Mouse (Mus musculus) intestine, postnatal 0 days (tissue): Measurements from ENCODE around the gene Gm12184. TPM values are rescaled to one million over a fixed set of nuclear protein-coding genes. Genes with fewer than 3 reads are reported as not detected.
A peak's percentile ranks its signal among the peaks of the same experiment; 100 is the strongest.

Source experiments
- ATAC-seq: fragments of 200-750 bp; cut with Nextera tagmentation; 2 replicates; pipeline ENCODE4 v1.8.0; 2017; ENCODE audit warnings: mild to moderate bottlenecking, moderate TSS enrichment, moderate library complexity
- H3K27ac ChIP-seq: fragments of 300-500 bp; sonication (generic); 2 replicates; pipeline ENCODE4 v1.5.1; 2014; ENCODE audit warnings: mild to moderate bottlenecking, low read depth, low read length, moderate library complexity
- H3K27me3 ChIP-seq: fragments of 300-500 bp; sonication (generic); replicated peaks from 2 replicates; pipeline ENCODE4 v1.6.1; 2014; ENCODE audit warnings: low read length, mixed read lengths; ENCODE audit not compliant: control insufficient read depth, insufficient read depth
- H3K36me3 ChIP-seq: fragments of 300-500 bp; sonication (generic); 2 replicates; pipeline ENCODE4 v1.6.1; 2014; ENCODE audit warnings: mild to moderate bottlenecking, moderate library complexity; ENCODE audit not compliant: control insufficient read depth, insufficient read depth
- H3K4me1 ChIP-seq: fragments of 300-500 bp; sonication (generic); replicated peaks from 2 replicates; pipeline ENCODE4 v1.6.1; 2014; ENCODE audit warnings: antibody characterized with exemption, low read length, mixed read lengths; ENCODE audit not compliant: control insufficient read depth, insufficient read depth
- H3K4me2 ChIP-seq: fragments of 300-500 bp; sonication (generic); replicated peaks from 2 replicates; pipeline ENCODE4 v1.6.1; 2014; ENCODE audit warnings: low read depth, mild to moderate bottlenecking, moderate library complexity
- H3K4me3 ChIP-seq: fragments of 300-500 bp; sonication (generic); 2 replicates; pipeline ENCODE4 v1.5.1; 2014; ENCODE audit warnings: low read depth, low read length
- H3K9ac ChIP-seq: fragments of 300-500 bp; sonication (generic); 2 replicates; pipeline ENCODE4 v1.6.1; 2014; ENCODE audit warnings: mild to moderate bottlenecking, low read depth, low read length
- H3K9me3 ChIP-seq: fragments of 300-500 bp; sonication (generic); 2 replicates; pipeline ENCODE4 v1.6.1; 2016; ENCODE audit warnings: mixed run types; ENCODE audit not compliant: control insufficient read depth
- CTCF ChIP-seq: sonication (generic); IDR thresholded peaks from 2 replicates; pipeline ENCODE4 v1.5.1; 2016; ENCODE audit warnings: low read depth, mild to moderate bottlenecking, control low read depth, antibody characterized with exemption, moderate library complexity
- WGBS: fragments of 180-500 bp; shearing (Covaris S2); extraction: QIAGEN DNeasy Blood & Tissue Kit; methylation state at CpG from one replicate; pipeline ENCODE4 v1.1.7; 2014; 5-methylcytosine and 5-hydroxymethylcytosine counted together
- polyA plus RNA-seq: library from polyadenylated mRNA; unstranded; fragments of >200 nt; fragmentation: Nextera tagmentation; extraction: Ambion mirVana; gene quantifications from 2 replicates; pipeline ENCODE4 v1.2.1, GENCODE M21; 2015

The Gm12184 gene
- polyA plus RNA-seq, 1 experiment from 2014 or later: 5.0 TPM

DNA sequence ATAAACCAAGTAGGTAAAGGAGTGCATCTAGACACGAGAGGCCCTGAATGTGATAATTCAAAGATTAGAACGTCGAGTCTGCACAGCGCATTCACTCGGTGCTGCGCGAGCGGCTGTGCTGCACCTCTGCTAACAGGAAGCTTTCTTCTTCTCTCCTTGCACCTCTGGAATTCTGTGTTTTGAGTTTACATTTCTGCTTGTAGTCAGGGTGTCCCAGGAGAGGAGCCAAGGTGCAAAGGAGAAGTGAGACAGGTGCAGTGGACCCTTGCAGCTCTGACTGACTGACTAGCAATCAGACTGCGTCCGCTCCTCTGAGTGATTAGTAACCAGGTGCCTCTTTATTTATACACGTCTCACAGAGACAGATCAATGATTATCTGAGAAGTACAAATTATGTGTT lies 16.7 kb upstream of the Gm12184 start:
- WGBS: 50% methylated on average over 11 of the region's 11 CpGs
- Histone ChIP-seq H3K27me3 (no peaks in the 10 kb centered on the region), H3K27ac (no peak overlapping the region), H3K4me1 (0 out of 2 replicates have a peak, but pooled peaks cover 4% of the 10 kb centered on the region), H3K4me2 (no peak overlapping the region), H3K4me3 (no peak overlapping the region), H3K9ac (no peak overlapping the region), H3K36me3 (no peaks in the 10 kb centered on the region), H3K9me3 (no peaks in the 10 kb centered on the region)
- ATAC-seq: no peak
- TF ChIP-seq CTCF: no peak

DNA sequence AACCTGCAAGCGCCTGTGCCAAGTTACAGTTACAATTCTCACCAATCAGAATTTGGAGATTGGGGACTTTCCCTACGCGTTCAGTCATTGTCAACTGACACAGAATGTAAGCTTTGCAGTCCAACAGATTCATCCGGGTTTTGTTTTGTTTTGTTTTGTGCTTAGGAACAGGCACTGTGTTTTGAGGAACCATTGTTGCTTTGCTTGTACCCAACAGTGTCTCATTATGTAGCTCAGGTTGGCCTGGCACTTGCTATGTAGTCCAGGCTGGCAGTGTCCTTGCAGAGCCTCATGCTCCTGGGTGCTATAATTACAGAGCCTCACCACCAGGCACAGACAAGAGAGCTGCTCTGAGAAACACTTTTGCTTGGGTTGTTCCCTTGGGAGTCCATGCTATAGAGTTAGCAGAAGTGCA lies 15.9 kb upstream of the Gm12184 start:
- H3K36me3 ChIP-seq: no peaks in the 10 kb centered on the region
- H3K4me2 ChIP-seq: no peak overlapping the region
- 81% methylated on average over 4 of the region's 4 CpGs for WGBS
- H3K9ac ChIP-seq: no peak overlapping the region
- no peaks in the 10 kb centered on the region for H3K27me3 ChIP-seq
- H3K9me3 ChIP-seq: no peaks in the 10 kb centered on the region
- no peak overlapping the region for H3K4me3 ChIP-seq
- 0 out of 2 replicates have a peak, but pooled peaks cover 4% of the 10 kb centered on the region for H3K4me1 ChIP-seq
- no peak overlapping the region for H3K27ac ChIP-seq
- ATAC-seq: no peak
- no peak for TF ChIP-seq CTCF

DNA sequence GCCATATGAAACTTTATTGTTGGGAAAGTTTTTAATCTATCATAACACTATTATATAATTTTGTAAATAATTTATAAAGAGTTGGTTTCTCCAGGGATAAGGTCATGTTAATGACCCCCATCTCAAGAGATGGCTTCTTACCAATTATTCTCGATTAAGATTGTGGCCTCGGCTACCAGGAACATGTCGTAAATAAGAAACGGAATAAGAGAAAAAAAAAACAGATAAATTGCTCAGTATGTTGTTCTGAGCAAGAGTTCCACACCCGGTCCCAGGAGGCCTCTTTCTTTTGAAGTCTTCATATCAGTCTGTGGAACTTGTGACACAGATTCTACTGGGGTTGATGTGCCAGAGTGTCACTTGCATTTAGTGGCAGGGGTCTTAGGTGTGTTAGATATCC lies 14.8 kb upstream of the Gm12184 start:
- WGBS: 67% methylated on average over 5 of the region's 5 CpGs
- no peak overlapping the region for H3K27ac ChIP-seq
- H3K9me3 ChIP-seq: no peaks in the 10 kb centered on the region
- ATAC-seq: no peak
- no peak overlapping the region for H3K9ac ChIP-seq
- H3K36me3 ChIP-seq: no peaks in the 10 kb centered on the region
- TF ChIP-seq CTCF: no peak
- H3K4me2 ChIP-seq: no peak overlapping the region
- H3K4me1 ChIP-seq: peaks cover 4% of the 10 kb centered on the region; the same call in 1 of the 2 replicates
- no peaks in the 10 kb centered on the region for H3K27me3 ChIP-seq
- H3K4me3 ChIP-seq: no peak overlapping the region

DNA sequence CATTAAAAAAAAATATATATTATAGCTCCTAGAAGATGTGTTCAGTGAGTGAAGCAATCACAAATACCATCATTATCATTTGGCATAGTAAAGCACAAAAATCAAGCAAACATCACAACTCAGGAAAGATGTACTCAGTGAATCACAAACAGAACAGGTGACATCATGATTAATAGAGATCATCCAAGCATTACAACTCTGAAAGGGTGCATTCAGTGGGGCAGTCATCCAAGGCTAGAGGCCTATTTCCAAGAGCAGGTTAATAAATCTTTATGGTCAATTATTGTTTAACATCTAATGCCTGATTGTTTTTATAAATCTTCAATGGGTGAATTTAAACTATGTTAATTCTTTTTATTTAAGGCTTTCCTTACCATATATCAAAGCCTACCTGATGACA lies 14.3 kb upstream of the Gm12184 start:
- Histone ChIP-seq H3K9me3 (no peaks in the 10 kb centered on the region), H3K4me1 (peaks cover 4% of the 10 kb centered on the region; the same call in 1 of the 2 replicates), H3K36me3 (no peaks in the 10 kb centered on the region), H3K27ac (no peak overlapping the region), H3K4me2 (no peak overlapping the region), H3K27me3 (no peaks in the 10 kb centered on the region), H3K9ac (no peak overlapping the region), H3K4me3 (no peak overlapping the region)
- no peak for ATAC-seq
- no peak for TF ChIP-seq CTCF

DNA sequence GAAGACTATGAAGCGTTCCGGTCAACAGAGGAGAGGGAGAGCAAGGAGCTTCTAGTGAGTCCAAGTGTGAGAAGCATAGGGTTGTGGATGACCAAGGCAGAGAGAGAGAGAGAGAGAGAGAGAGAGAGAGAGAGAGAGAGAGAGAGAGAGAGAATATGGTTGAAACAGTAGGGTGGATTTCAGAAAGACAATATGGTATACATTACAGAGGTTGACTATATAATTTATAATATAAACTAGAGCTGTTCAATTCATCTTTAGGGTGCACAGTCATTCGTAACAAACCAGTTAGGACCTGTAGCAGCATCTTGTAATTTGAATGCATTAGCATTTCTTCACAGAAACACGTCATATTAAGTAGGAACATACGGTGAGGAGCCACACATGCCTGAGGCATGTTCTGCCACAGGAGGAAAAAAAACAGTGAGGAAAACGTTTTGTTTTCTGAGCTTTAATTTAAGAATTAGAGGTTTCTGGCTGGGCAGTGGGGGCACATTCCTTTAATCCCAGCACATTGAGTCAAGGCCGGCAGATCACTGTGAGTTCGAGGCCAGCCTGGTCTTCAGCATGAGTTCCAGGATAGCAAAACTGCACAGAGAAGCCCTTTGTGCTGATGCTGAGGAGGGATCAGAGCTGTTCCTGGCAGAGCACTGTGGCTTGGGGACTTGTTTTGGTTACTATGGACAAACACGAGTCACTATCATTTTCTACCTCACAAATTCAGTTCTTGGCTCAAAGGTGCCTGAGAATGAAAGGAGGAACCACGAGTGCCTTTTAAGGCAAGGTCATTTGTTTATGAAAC lies 12.6 kb upstream of the Gm12184 start:
- H3K27ac ChIP-seq: no peak overlapping the region
- H3K9ac ChIP-seq: no peak overlapping the region
- no peak for TF ChIP-seq CTCF
- 83% methylated on average over 10 of the region's 10 CpGs for WGBS
- no peaks in the 10 kb centered on the region for H3K27me3 ChIP-seq
- ATAC-seq: no peak
- H3K4me1 ChIP-seq: peaks cover 4% of the 10 kb centered on the region; the same call in 1 of the 2 replicates
- H3K4me3 ChIP-seq: no peak overlapping the region
- H3K4me2 ChIP-seq: peak overlapping the region; percentile 98; the same call in 1 of the 2 replicates
- H3K9me3 ChIP-seq: no peaks in the 10 kb centered on the region
- no peaks in the 10 kb centered on the region for H3K36me3 ChIP-seq

DNA sequence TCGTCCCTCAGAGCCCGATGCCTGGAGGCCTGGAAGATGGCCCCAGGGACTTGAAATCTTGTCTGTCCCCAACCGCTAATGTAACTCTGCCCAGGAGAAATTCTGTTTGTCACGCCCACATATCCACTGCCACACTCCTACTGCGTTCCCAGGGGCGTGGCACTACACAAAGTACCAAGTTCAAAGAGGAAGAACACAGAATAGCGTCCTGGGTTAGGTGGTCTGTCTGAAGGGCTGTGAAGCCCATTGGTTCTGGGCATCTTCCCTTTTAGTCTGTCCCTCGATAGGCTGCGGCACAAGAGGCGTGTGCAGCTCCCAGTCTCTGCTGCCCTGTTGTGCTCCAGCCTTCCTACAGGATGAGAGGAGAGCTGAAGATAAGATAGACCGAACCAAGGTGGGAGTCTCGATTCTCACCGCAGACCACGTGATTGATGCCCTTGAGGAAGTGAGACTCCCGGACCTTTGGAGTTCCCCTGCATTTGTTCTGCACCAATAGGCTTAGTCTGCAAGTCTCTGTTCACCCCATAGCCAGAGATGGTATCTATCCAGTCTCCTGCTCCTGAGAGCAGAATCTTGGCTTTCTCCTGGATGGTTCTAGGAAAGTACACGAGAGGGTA lies 11.8 kb upstream of the Gm12184 start:
- Histone ChIP-seq H3K4me3 (peak overlapping the region; percentile 79), H3K4me1 (peaks cover 4% of the 10 kb centered on the region; the same call in 1 of the 2 replicates), H3K4me2 (peak overlapping the region; percentile 98), H3K27ac (no peak overlapping the region), H3K9me3 (no peaks in the 10 kb centered on the region), H3K36me3 (no peaks in the 10 kb centered on the region), H3K27me3 (no peaks in the 10 kb centered on the region), H3K9ac (peak overlapping the region; percentile 75)
- no peak for TF ChIP-seq CTCF
- peak; percentile 52 for ATAC-seq
- WGBS: under 1% methylated on average over 16 of the region's 16 CpGs
